Mouse (Mus musculus) limb, embryonic 14.5 days (tissue): Measurements from ENCODE around the gene Zfp26. TPM values are rescaled to one million over a fixed set of nuclear protein-coding genes. Genes with fewer than 3 reads are reported as not detected.

ENCODE experiments used
- ATAC-seq: fragments of 200-750 bp; cut with Nextera tagmentation; 2 replicates; pipeline ENCODE4 v1.8.0; 2017; ENCODE audit warnings: low read depth, moderate number of reproducible peaks, moderate TSS enrichment; ENCODE audit not compliant: low FRiP score
- DNase-seq: peaks from one replicate; pipeline ENCODE4 v3.0.0-alpha.2; 2015; ENCODE audit warnings: low spot score
- H3K27ac ChIP-seq: fragments of 300-500 bp; sonication (generic); replicated peaks from 2 replicates; pipeline ENCODE4 v1.5.1; 2014; ENCODE audit warnings: low read depth, mild to moderate bottlenecking, low read length, moderate library complexity, mixed read lengths
- H3K27me3 ChIP-seq: fragments of 300-500 bp; sonication (generic); 2 replicates; pipeline ENCODE4 v1.6.1; 2014; ENCODE audit warnings: low read length, mixed read lengths; ENCODE audit not compliant: control insufficient read depth, insufficient read depth
- H3K36me3 ChIP-seq: fragments of 300-500 bp; sonication (generic); 2 replicates; pipeline ENCODE4 v1.6.1; 2014; ENCODE audit warnings: mild to moderate bottlenecking, low read length, moderate library complexity, mixed read lengths; ENCODE audit not compliant: control insufficient read depth, insufficient read depth
- H3K4me1 ChIP-seq: fragments of 300-500 bp; sonication (generic); 2 replicates; pipeline ENCODE4 v1.6.1; 2014; ENCODE audit warnings: antibody characterized with exemption, low read length, mixed read lengths; ENCODE audit not compliant: control insufficient read depth, insufficient read depth
- H3K4me2 ChIP-seq: fragments of 300-500 bp; sonication (generic); replicated peaks from 2 replicates; pipeline ENCODE4 v1.6.1; 2014; ENCODE audit warnings: low read depth, mild to moderate bottlenecking, low read length, moderate library complexity; ENCODE audit not compliant: severe bottlenecking
- H3K4me3 ChIP-seq: fragments of 300-500 bp; sonication (generic); replicated peaks from 2 replicates; pipeline ENCODE4 v1.5.1; 2014; ENCODE audit warnings: low read length
- H3K9ac ChIP-seq: fragments of 300-500 bp; sonication (generic); 2 replicates; pipeline ENCODE4 v1.6.1; 2014; ENCODE audit warnings: mild to moderate bottlenecking, low read depth, low read length, moderate library complexity; ENCODE audit not compliant: severe bottlenecking
- H3K9me3 ChIP-seq: fragments of 300-500 bp; sonication (generic); 2 replicates; pipeline ENCODE4 v1.6.1; 2016; ENCODE audit warnings: low read length; ENCODE audit not compliant: control insufficient read depth
- POLR2A ChIP-seq: fragments of 200-500 bp; IDR thresholded peaks from 2 replicates; pipeline ENCODE4 v1.8.0; 2012; ENCODE audit warnings: inconsistent platforms, mild to moderate bottlenecking, moderate library complexity, borderline replicate concordance; ENCODE audit not compliant: insufficient read depth, insufficient read length; ENCODE audit errors: extremely low read depth
- WGBS: fragments of 180-500 bp; shearing (Covaris S2); extraction: QIAGEN DNeasy Blood & Tissue Kit; methylation state at CpG from one replicate; pipeline ENCODE4 v1.1.7; 2014; 5-methylcytosine and 5-hydroxymethylcytosine counted together
- polyA plus RNA-seq, 2 experiments: library from polyadenylated mRNA; depleted of rRNA in 1 of 2; stranded (reverse) in 1 of 2; unstranded in 1 of 2; fragments of >200 nt; fragmentation: Nextera tagmentation in 1 of 2; extraction: Ambion mirVana in 1 of 2; gene quantifications; 2 replicates each; pipeline versions ENCODE4 v1.2.1 to v1.2.3; 2012 to 2014

The Zfp26 gene
- polyA plus RNA-seq, 2 experiments, result 12.1 to 25.9 TPM

GRCm38 (mm10) chr9:20453647-20454046 is 6.3 kb downstream of the Zfp26 start:
- DNase-seq (no peak), ATAC-seq (no peak)
- Histone ChIP-seq H3K4me1 (peaks cover under 1% of the 10 kb centered on the region; the same call in 1 of the 2 replicates), H3K27me3 (no peaks in the 10 kb centered on the region), H3K9ac (no peak overlapping the region), H3K4me2 (no peak overlapping the region), H3K27ac (no peak overlapping the region), H3K36me3 (peaks cover 44% of the 10 kb centered on the region), H3K4me3 (no peak overlapping the region), H3K9me3 (no peaks in the 10 kb centered on the region)
- 85% methylated on average over 4 of the region's 4 CpGs for WGBS
- TF ChIP-seq POLR2A, result no peak

- H3K4me2 ChIP-seq, result no peak overlapping the region
- WGBS, result 88% methylated on average over 1 of the region's 1 CpGs
- H3K4me3 ChIP-seq, result no peak overlapping the region
- no peak overlapping the region for H3K27ac ChIP-seq
- DNase-seq (no peak), ATAC-seq (no peak)
- TF ChIP-seq POLR2A, result no peak
- no peaks in the 10 kb centered on the region for H3K27me3 ChIP-seq
- no peaks in the 10 kb centered on the region for H3K9me3 ChIP-seq
- H3K9ac ChIP-seq, result no peak overlapping the region
- peaks cover 47% of the 10 kb centered on the region for H3K36me3 ChIP-seq
- no peaks in the 10 kb centered on the region for H3K4me1 ChIP-seq
Measured at GRCm38 (mm10) chr9:20451493-20451892, 8.5 kb downstream of the Zfp26 start.

- Histone ChIP-seq H3K9ac (no peak overlapping the region), H3K4me3 (no peak overlapping the region), H3K27me3 (no peaks in the 10 kb centered on the region), H3K9me3 (peaks cover 4% of the 10 kb centered on the region), H3K4me2 (no peak overlapping the region), H3K4me1 (no peaks in the 10 kb centered on the region), H3K36me3 (peaks cover 85% of the 10 kb centered on the region), H3K27ac (no peak overlapping the region)
- no peak for DNase-seq
- no peak for TF ChIP-seq POLR2A
- no peak for ATAC-seq
- 92% methylated on average over 4 of the region's 4 CpGs for WGBS
Measured at GRCm38 (mm10) chr9:20443183-20443783, 16.7 kb downstream of the Zfp26 start.

GRCm38 (mm10) chr9:20430004-20430403 is 30.0 kb downstream of the Zfp26 start:
- Histone ChIP-seq H3K4me2 (no peak overlapping the region), H3K36me3 (peaks cover 6% of the 10 kb centered on the region; the same call in 1 of the 2 replicates), H3K9me3 (no peaks in the 10 kb centered on the region), H3K4me3 (no peak overlapping the region), H3K4me1 (no peaks in the 10 kb centered on the region), H3K27ac (no peak overlapping the region), H3K9ac (no peak overlapping the region), H3K27me3 (no peaks in the 10 kb centered on the region)
- WGBS, result 90% methylated on average over 3 of the region's 3 CpGs
- no peak for TF ChIP-seq POLR2A
- DNase-seq (no peak), ATAC-seq (no peak)

- ATAC-seq (no peak), DNase-seq (no peak)
- no peak overlapping the region for H3K9ac ChIP-seq
- H3K27me3 ChIP-seq, result no peaks in the 10 kb centered on the region
- no peaks in the 10 kb centered on the region for H3K9me3 ChIP-seq
- H3K36me3 ChIP-seq, result no peaks in the 10 kb centered on the region
- no peak overlapping the region for H3K4me2 ChIP-seq
- WGBS, result 32% methylated on average over 1 of the region's 1 CpGs
- no peak overlapping the region for H3K4me3 ChIP-seq
- no peak overlapping the region for H3K27ac ChIP-seq
- H3K4me1 ChIP-seq, result no peaks in the 10 kb centered on the region
- no peak for TF ChIP-seq POLR2A
Measured at GRCm38 (mm10) chr9:20411460-20411859, 48.5 kb downstream of the Zfp26 start.
